Mouse (Mus musculus) midbrain, embryonic 14.5 days (tissue): ENCODE results near the gene Asb18. TPM values are rescaled to one million over a fixed set of nuclear protein-coding genes. Genes with fewer than 3 reads are reported as not detected.

Experiments
- ATAC-seq: fragments of 200-750 bp; cut with Nextera tagmentation; 2 replicates; pipeline ENCODE4 v1.8.0; 2017; ENCODE audit warnings: moderate number of reproducible peaks, moderate library complexity; ENCODE audit not compliant: low FRiP score, low TSS enrichment
- DNase-seq: peaks from one replicate; pipeline ENCODE4 v3.0.0-alpha.2; 2015
- H3K27ac ChIP-seq: fragments of 300-500 bp; sonication (generic); replicated peaks from 2 replicates; pipeline ENCODE4 v1.5.1; 2014; ENCODE audit warnings: mild to moderate bottlenecking, low read depth, low read length, moderate library complexity
- H3K27me3 ChIP-seq: fragments of 300-500 bp; sonication (generic); 2 replicates; pipeline ENCODE4 v1.6.1; 2014; ENCODE audit warnings: low read length, control low read depth, mixed read lengths; ENCODE audit not compliant: control insufficient read depth, insufficient read depth
- H3K36me3 ChIP-seq: fragments of 300-500 bp; sonication (generic); 2 replicates; pipeline ENCODE4 v1.6.1; 2014; ENCODE audit warnings: low read length, control low read depth; ENCODE audit not compliant: control insufficient read depth, insufficient read depth
- H3K4me1 ChIP-seq: fragments of 300-500 bp; sonication (generic); 2 replicates; pipeline ENCODE4 v1.6.1; 2014; ENCODE audit warnings: mild to moderate bottlenecking, antibody characterized with exemption, low read length, control low read depth; ENCODE audit not compliant: control insufficient read depth, insufficient read depth
- H3K4me2 ChIP-seq: fragments of 300-500 bp; sonication (generic); 2 replicates; pipeline ENCODE4 v1.6.1; 2014; ENCODE audit warnings: mild to moderate bottlenecking, low read length, moderate library complexity
- H3K4me3 ChIP-seq: fragments of 300-500 bp; sonication (generic); replicated peaks from 2 replicates; pipeline ENCODE4 v1.5.1; 2014; ENCODE audit warnings: low read depth, low read length
- H3K9ac ChIP-seq: fragments of 300-500 bp; sonication (generic); replicated peaks from 2 replicates; pipeline ENCODE4 v1.6.1; 2014; ENCODE audit warnings: mild to moderate bottlenecking, low read length, moderate library complexity
- H3K9me3 ChIP-seq: fragments of 300-500 bp; sonication (generic); 2 replicates; pipeline ENCODE4 v1.6.1; 2016; ENCODE audit warnings: low read length, control low read depth, mixed read lengths; ENCODE audit not compliant: control insufficient read depth
- WGBS: fragments of 180-500 bp; shearing (Covaris S2); extraction: QIAGEN DNeasy Blood & Tissue Kit; methylation state at CpG from one replicate; pipeline ENCODE4 v1.1.7; 2014; 5-methylcytosine and 5-hydroxymethylcytosine counted together
- polyA plus RNA-seq: library from polyadenylated mRNA; unstranded; fragments of >200 nt; fragmentation: Nextera tagmentation; extraction: Ambion mirVana; gene quantifications from 2 replicates; pipeline ENCODE4 v1.2.1, GENCODE M21; 2014

Asb18 gene
- polyA plus RNA-seq, 1 experiment from 2014 or later = 0.25 TPM

DNA sequence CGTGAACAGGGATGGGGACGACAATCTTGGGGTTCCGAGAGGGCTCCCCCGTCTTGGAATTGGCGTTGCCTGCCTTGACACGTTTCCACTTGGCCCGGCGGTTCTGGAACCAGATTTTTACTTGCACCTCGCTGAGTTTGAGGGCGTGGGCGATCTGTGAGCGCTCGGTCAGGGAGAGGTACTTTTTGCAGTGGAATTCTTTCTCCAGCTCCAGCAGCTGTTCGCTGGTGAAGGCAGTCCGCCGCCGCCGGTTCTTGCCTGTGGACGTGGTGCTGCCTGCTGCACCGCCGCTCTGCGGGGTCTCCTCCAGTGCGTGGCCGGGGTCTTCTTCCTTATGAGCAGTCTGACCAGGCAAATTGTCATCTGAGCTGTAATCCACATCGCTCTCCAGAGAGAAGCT is 85.8 kb downstream of the Asb18 start:
- Histone ChIP-seq H3K27me3 (peaks cover 91% of the 10 kb centered on the region), H3K9me3 (no peaks in the 10 kb centered on the region), H3K36me3 (no peaks in the 10 kb centered on the region), H3K9ac (no peak overlapping the region; the same call in 1 of the 2 replicates), H3K4me2 (peak overlapping the region; percentile 24), H3K4me3 (peak overlapping the region; percentile 20), H3K27ac (no peak overlapping the region), H3K4me1 (peaks cover 9% of the 10 kb centered on the region; the same call in 1 of the 2 replicates)
- 3% methylated on average over 25 of the region's 25 CpGs for WGBS
- DNase-seq = peak; percentile 55
- no peak for ATAC-seq

DNA sequence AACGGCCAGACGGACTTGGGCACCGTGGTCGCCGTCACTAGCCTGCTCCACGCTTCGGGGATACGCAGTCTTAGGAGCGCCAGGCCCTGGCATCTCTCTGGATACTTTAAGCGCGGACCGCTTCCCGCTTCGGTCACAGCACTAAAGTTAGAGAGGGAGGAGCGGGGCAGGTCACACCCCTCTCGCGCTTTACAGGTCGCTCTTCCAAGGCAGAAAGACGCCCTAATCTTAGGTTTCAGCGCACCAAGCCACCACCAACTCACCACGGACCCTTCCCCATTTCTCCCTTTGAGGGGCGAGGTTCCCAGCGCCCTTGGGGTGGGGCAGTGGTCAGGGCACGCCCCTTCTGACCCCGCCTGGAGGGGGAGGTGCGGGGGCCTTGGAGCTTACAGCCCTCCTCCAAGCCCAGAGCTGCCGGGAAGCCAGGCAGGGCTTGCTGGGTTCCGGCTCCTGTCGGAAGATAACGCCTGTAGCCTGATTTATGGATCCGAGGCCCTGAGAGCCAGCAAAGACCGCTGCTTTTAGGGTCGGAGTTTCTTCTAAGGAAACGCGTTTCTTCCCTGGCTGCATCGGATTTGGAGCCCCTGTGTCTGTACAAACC is 87.3 kb downstream of the Asb18 start:
- Histone ChIP-seq H3K4me3 (peak overlapping the region; percentile 14; the same call in 1 of the 2 replicates), H3K27ac (no peak overlapping the region), H3K4me1 (peaks cover 19% of the 10 kb centered on the region), H3K9me3 (no peaks in the 10 kb centered on the region), H3K27me3 (peaks cover 98% of the 10 kb centered on the region), H3K36me3 (no peaks in the 10 kb centered on the region), H3K9ac (no peak overlapping the region), H3K4me2 (peak overlapping the region; percentile 24)
- DNase-seq (peak; percentile 34), ATAC-seq (no peak)
- WGBS = under 1% methylated on average over 36 of the region's 36 CpGs

DNA sequence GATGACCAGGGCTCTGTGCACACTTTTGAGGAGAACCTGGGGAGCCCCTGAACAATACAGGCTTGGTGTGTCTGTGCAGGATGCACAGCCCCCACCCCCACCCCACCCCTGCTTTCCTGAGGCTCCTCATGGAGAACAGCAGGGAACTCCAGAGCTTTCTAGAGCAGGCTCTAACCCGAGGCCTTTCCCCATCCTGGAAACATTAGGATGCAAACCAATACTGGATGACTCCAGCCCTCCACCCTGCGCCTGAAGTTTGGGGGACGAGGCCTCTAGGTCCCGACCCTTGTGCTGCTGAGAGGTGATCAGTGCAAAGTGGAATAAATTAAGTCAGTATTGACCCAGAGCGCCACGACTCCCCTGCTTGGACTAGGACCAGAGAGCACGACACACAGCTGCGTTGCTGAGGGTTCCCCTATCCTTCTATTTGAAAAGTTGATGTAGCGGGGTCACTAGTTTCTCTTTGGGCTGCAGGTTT is 87.8 kb downstream of the Asb18 start:
- H3K4me3 ChIP-seq = no peak overlapping the region
- whole genome bisulfite sequencing = 4% methylated on average over 9 of the region's 9 CpGs
- H3K4me1 ChIP-seq = peaks cover 19% of the 10 kb centered on the region
- no peak for DNase-seq
- H3K36me3 ChIP-seq = no peaks in the 10 kb centered on the region
- no peak overlapping the region for H3K9ac ChIP-seq
- ATAC-seq = no peak
- H3K27me3 ChIP-seq = peaks cover 98% of the 10 kb centered on the region
- H3K4me2 ChIP-seq = peak overlapping the region; percentile 25
- no peak overlapping the region for H3K27ac ChIP-seq
- no peaks in the 10 kb centered on the region for H3K9me3 ChIP-seq

DNA sequence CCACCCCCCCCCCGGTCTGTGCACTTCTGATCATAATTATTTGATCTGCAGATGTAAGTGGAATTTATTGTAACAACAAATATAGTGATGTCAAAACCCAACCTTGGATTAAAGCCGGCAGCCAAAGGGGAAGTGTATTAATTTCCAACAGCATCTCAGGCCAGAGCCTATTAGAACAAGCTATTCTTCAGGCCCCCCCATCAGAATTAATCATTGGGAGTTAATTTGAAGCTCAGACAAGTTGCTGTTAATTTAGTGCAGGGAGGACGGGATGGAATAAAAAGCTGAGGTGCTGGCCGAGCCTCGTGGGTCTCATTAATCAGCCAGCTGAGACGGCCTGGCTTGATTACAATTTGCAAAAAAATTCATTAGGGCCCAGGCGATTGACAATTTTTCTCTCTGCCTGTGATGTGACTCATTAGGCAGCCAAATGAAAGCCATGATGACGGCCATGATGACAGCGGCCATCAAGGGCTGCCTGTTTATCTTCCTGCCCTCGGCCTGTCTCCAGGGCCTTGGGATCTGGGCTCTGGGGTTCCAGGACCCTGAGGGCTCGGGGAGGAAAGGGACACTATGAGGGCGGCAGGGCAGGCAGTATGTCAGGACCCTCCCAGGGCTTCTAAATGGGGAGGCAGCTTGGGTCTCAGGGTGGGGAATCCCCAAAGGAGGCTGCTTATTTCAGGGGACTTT is 88.8 kb downstream of the Asb18 start:
- WGBS = 10% methylated on average over 12 of the region's 12 CpGs
- H3K9ac ChIP-seq = no peak overlapping the region

DNA sequence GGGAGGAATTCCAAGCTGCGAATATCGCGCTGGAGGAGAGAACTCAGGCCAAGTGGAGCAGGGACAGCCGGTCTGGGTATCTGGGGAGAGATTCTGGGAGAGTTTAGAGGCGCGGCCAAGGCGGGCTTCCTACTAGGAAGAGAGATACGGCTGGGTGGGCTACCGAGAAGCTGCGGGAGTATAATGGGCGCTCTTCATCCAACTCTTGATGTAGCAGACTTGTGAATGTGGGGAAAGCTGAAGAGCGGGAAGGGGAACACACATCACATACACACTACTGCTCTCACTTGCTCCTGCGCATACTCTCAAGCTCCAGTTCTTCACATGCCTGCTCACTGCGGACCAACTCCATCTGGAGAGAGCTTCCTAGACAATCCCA is 90.8 kb downstream of the Asb18 start:
- peak overlapping the region; percentile 9; the same call in 1 of the 2 replicates for H3K9ac ChIP-seq
- no peak overlapping the region for H3K27ac ChIP-seq
- DNase-seq = no peak
- H3K27me3 ChIP-seq = peaks cover 98% of the 10 kb centered on the region
- peaks cover 11% of the 10 kb centered on the region for H3K4me1 ChIP-seq
- no peaks in the 10 kb centered on the region for H3K9me3 ChIP-seq
- H3K4me2 ChIP-seq = no peak overlapping the region
- WGBS = 3% methylated on average over 14 of the region's 14 CpGs
- no peak for ATAC-seq
- no peaks in the 10 kb centered on the region for H3K36me3 ChIP-seq
- no peak overlapping the region for H3K4me3 ChIP-seq

More for the DNA sequence above, 88.8 kb downstream of the Asb18 start:
- peaks cover 15% of the 10 kb centered on the region for H3K4me1 ChIP-seq
- DNase-seq = peak; percentile 35
- no peak for ATAC-seq
- H3K4me3 ChIP-seq = no peak overlapping the region
- H3K36me3 ChIP-seq = no peaks in the 10 kb centered on the region
- peaks cover 98% of the 10 kb centered on the region for H3K27me3 ChIP-seq
- 0 out of 2 replicates have a peak overlapping the region, but pooled peaks have one; percentile 1 for H3K4me2 ChIP-seq
- no peaks in the 10 kb centered on the region for H3K9me3 ChIP-seq
- no peak overlapping the region for H3K27ac ChIP-seq

DNA sequence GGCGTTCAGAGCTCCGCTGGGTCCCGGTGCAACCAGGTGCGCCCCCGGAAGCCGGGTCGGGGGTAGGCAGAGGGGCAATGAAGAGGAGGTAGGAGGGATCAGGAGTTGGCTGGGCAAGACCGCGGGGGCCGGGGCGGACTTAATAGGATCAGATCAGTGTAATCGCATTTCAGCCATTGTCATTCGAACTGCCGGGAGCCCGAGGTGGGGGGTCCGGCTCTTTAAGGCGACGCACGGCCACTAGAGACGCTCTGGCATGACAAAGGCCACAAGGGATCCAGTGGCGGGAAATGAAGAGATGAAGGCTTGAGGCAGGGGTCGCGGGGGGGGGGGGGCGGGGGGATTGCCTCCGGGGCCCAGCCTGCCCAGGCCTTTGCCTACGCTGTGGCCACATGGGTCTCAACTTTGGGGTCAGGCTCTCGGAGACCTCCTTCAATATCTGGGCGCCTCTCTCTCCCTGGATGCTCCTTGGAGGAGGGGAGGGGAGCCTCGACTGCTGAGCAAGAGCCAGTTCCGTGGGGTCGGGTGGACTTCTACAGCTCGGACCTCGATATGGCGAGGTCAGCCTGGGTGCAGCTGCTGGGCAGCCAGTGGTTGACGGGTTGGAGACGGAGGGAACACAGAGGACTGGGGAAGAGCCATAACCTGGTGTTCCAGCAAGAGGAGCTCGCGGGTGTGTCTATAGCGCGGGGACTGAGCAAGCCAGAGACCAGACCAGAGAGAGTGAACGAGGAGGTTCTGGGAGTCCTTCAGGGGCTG is 91.4 kb downstream of the Asb18 start:
- Histone ChIP-seq H3K27ac (no peak overlapping the region), H3K9ac (peak overlapping the region; percentile 9; the same call in 1 of the 2 replicates), H3K27me3 (peaks cover 98% of the 10 kb centered on the region), H3K4me1 (peaks cover 11% of the 10 kb centered on the region), H3K4me2 (peak overlapping the region; percentile 40), H3K9me3 (no peaks in the 10 kb centered on the region), H3K36me3 (no peaks in the 10 kb centered on the region), H3K4me3 (peak overlapping the region; percentile 10; the same call in 1 of the 2 replicates)
- DNase-seq (peak; percentile 67), ATAC-seq (0 out of 2 replicates have a peak, but pooled peaks have one; percentile 39)
- WGBS = under 1% methylated on average over 37 of the region's 41 CpGs

DNA sequence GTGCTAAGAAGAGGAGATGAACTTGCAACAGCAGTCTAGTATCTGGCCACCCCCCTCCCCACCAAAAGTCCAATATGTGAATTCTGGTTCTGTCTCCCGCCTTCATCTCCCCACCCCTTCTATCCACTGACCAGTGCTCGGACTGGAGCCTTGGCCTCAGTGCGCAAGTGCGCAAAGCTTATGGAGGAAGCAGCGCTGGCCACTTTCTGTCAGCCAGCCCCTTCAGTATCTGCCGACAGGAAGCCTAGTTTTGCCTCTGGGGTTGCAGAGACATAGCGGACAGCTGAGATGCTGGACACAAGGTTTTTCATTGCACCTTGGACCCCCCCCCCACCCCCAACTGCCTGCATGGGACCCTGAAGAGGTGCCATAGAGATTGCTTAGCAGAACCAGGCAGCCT is 92.2 kb downstream of the Asb18 start:
- Histone ChIP-seq H3K27ac (no peak overlapping the region), H3K36me3 (no peaks in the 10 kb centered on the region), H3K4me1 (peaks cover 11% of the 10 kb centered on the region), H3K27me3 (peaks cover 100% of the 10 kb centered on the region), H3K4me3 (no peak overlapping the region; the same call in 1 of the 2 replicates), H3K9ac (no peak overlapping the region), H3K9me3 (no peaks in the 10 kb centered on the region), H3K4me2 (no peak overlapping the region)
- ATAC-seq (no peak), DNase-seq (peak; percentile 44)
- WGBS = under 1% methylated on average over 7 of the region's 7 CpGs

DNA sequence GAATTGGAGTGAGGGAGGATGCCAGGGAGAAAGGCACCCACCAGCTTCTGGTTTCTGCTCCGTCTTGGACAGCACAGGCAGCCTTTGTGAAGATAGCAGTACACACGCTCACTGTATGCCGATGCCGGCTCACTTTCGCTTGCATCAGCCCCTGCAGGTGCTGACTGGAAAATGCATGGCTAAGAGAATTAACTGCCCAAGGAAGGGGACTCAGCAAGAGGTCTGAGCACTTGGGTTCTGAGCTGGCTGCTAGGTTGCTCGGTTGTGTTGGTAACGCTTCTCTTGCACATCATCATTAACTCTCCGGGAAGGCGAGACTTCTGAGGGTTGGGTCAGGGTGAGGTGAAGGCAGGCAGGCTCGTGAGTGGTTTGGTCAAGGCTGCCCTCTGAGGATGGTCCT is 92.7 kb downstream of the Asb18 start:
- no peak overlapping the region for H3K4me3 ChIP-seq
- H3K27me3 ChIP-seq = peaks cover 100% of the 10 kb centered on the region
- no peaks in the 10 kb centered on the region for H3K9me3 ChIP-seq
- WGBS = 2% methylated on average over 10 of the region's 10 CpGs
- H3K4me2 ChIP-seq = no peak overlapping the region
- DNase-seq (peak; percentile 67), ATAC-seq (no peak)
- H3K27ac ChIP-seq = no peak overlapping the region
- no peaks in the 10 kb centered on the region for H3K36me3 ChIP-seq
- peaks cover 11% of the 10 kb centered on the region for H3K4me1 ChIP-seq
- H3K9ac ChIP-seq = no peak overlapping the region
